16 mouse cellular contexts compared by ENCODE assay signal in the genomic region with DNA sequence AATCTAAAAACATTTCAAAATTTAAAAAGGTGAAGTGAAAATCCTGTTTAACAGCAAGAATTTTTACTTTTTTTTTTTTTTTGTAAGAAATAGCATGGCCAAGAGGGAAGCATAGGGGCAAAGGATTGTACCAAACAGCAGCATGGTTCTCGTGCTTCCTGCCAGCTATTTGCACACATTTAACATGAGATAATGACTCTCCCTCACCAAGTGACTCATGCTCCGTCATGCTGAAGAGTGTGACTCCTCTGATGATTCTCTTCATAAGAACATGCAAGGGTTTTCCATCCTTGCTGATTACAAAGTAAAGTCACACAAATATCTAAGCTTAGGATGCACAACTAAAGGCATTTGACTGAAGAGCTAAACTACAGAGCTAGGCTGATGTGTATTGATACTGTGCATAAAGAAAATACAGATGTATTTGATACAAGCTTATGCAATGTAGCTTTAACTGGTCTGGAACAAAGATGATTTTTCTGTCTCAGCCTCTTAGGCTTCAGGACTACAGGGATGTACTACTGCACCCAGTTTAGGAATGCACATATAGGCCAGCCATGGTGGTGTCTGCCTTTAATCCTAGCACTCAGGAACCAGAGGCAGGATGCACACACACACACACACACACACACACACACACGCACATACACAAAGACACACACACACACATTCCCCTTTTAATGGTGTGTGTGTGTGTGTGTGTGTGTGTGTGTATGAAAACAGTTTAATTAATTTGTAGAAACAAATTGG. TPM values are rescaled to one million over a fixed set of nuclear protein-coding genes. Genes with fewer than 3 reads are reported as not detected.
DNase-seq lines count a peak whose midpoint lies in the region; ATAC-seq and TF ChIP-seq lines count a peak whose summit lies in the region.
"Had no signal": no experiment of that assay in that cellular context is flagged by ENCODE, and none has a peak within 500 bp of the region (broad histone marks: within the 10 kb centered on the region; RNA-seq: fewer than 3 reads in every experiment).

No protein-coding gene starts in this region.

- no peak overlapping the region for H3K4me3 ChIP-seq in liver, embryonic 14.5 days (ENCODE audit: insufficient read depth in 1 of 2, low read depth in 2 of 2, low read length in 2 of 2)
- H3K4me3 ChIP-seq: forebrain, embryonic 12.5 days; layer of hippocampus, adult 2 months had no signal

- no peaks in the 10 kb centered on the region for H3K27me3 ChIP-seq in liver, embryonic 14.5 days (ENCODE audit: control insufficient read depth, insufficient read depth, low read length)
- H3K27me3 ChIP-seq: forebrain, embryonic 12.5 days had no signal

- no peak for TF ChIP-seq EP300 in liver, embryonic 14.5 days (IDR thresholded peaks at IDR 0.05; ENCODE audit: low read depth)

- 0 out of 2 replicates have a peak, but pooled peaks have one; percentile 35 for ATAC-seq in liver, embryonic 14.5 days (ENCODE audit: insufficient read depth)
- ATAC-seq: intestine, postnatal 0 days had no signal

- H3K4me1 ChIP-seq in liver, embryonic 14.5 days (replicated peaks; ENCODE audit: control insufficient read depth in 2 of 2, insufficient read depth in 2 of 2, low read length in 1 of 2), result no peaks in the 10 kb centered on the region
- H3K4me1 ChIP-seq: forebrain, embryonic 12.5 days had no signal

- TF ChIP-seq CTCF in liver, embryonic 14.5 days (IDR thresholded peaks at IDR 0.05; ENCODE audit: low read depth), result no peak

- H3K36me3 ChIP-seq in liver, embryonic 14.5 days (replicated peaks; ENCODE audit: control insufficient read depth, insufficient read depth, low read depth), result no peaks in the 10 kb centered on the region
- H3K36me3 ChIP-seq: forebrain, embryonic 12.5 days had no signal

- no peak overlapping the region for H3K27ac ChIP-seq in liver, embryonic 14.5 days
- H3K27ac ChIP-seq: forebrain, embryonic 12.5 days; layer of hippocampus, adult 2 months; stomach, postnatal 0 days had no signal

- intact Hi-C loops in heart, postnatal 10 days (cut with DNase I), result no loop called here

- H3K4me2 ChIP-seq in liver, embryonic 14.5 days (ENCODE audit: low read depth), result no peak overlapping the region
- H3K4me2 ChIP-seq: forebrain, embryonic 12.5 days; lung, embryonic 14.5 days had no signal

- no peaks in the 10 kb centered on the region for H3K9me3 ChIP-seq in liver, embryonic 14.5 days (ENCODE audit: control insufficient read depth, low read length)
- H3K9me3 ChIP-seq: forebrain, embryonic 12.5 days had no signal

- 29% methylated on average over 3 of the region's 3 CpGs for WGBS in liver, embryonic 14.5 days (ENCODE audit: insufficient replicate concordance)

- DNase-seq in heart, adult 11 months, result peak; percentile 6
- no peak for DNase-seq in heart, postnatal 10 days
- DNase-seq in thymus, postnatal 0 days (ENCODE audit: low spot score), result peak; percentile 43
- no peak for DNase-seq in thymus, postnatal 25 days
- no peak for DNase-seq in liver, embryonic 14.5 days (ENCODE audit: low read depth in 3 of 3, low spot score in 3 of 3)
- DNase-seq in kidney, postnatal 14 days, result no peak
- no peak for DNase-seq in testis, postnatal 10 days (ENCODE audit: low spot score)
- DNase-seq in lung, postnatal 4 days, result no peak
- DNase-seq: cerebellum, adult 11 months; gastrocnemius, postnatal 36 days; heart, postnatal 14 days; lung, embryonic 14.5 days had no signal

- H3K9ac ChIP-seq in liver, embryonic 14.5 days (replicated peaks), result no peak overlapping the region
- H3K9ac ChIP-seq: forebrain, embryonic 12.5 days; lung, embryonic 14.5 days had no signal

RNA-seq across cellular contexts. Expression of a gene that starts 1.6 kb away (rescaled TPM):
- 1 to 10 TPM in 1 of 2 experiments, under 1 TPM in 1; 0.35 to 2.0 TPM for total RNA-seq in heart, postnatal 10 days (2021)
- polyA plus RNA-seq in thymus, postnatal 0 days (2015; fragmentation: Nextera tagmentation; extraction: Ambion mirVana), result 22.0 and 26.4 TPM in 2 replicates
- 0.18 and 0.21 TPM in 2 replicates for polyA plus RNA-seq in liver, embryonic 14.5 days (2012; rRNA removed)
- polyA plus RNA-seq in liver, embryonic 14.5 days (2014; fragmentation: Nextera tagmentation; extraction: Ambion mirVana), result 0.20 and 0.45 TPM in 2 replicates
- polyA plus RNA-seq: forebrain, embryonic 12.5 days had no signal

Comparison
In these comparisons a context has a peak if more than half of its experiments do, and no peak if none do; other contexts are left out.
1. DNase-seq: peak in heart, adult 11 months (single experiment) and thymus, postnatal 0 days (single experiment); none in heart, postnatal 10 days (0 of 2), thymus, postnatal 25 days (single experiment), liver, embryonic 14.5 days (0 of 3), kidney, postnatal 14 days (single experiment), testis, postnatal 10 days (single experiment) and lung, postnatal 4 days (0 of 2).
2. RNA of a gene that starts 1.6 kb away (polyA plus RNA-seq): 22.0 to 26.4 TPM in thymus, postnatal 0 days; 0.18 to 0.45 TPM in liver, embryonic 14.5 days; every median in the first group is over 10 times any median in the second.